Mouse (Mus musculus): ENCODE results near the gene Prc1.

Gene Prc1

GRCm38 (mm10) chr7:80294062-80294763 lies at the start of gene Prc1:
TSS of gene Prc1 (plus strand) at chr7:80294450.
- peak; percentile 95 for DNase-seq (ENCODE audit: low read depth)

DNA sequence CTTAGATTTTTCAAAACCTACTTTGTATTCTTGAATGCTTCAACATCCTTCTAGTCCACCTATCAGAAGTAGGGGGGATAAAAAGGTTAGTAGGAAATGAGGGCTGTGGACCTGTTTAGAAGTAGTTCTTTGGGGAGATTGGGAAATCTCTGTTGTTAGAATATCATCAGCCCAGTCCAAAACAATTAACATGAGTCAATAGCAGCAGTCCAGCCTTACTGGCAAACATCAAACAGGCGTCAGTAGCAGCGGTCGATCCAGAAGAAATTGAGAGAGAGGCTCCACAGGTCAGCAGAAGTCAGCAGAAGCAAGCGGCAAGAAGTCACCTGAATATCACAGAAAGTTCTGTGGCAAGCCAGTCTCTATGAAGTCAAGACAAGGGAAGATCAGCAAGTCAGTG lies 49.4 kb upstream of the Prc1 start:
- DNase-seq (ENCODE audit: low read depth) = no peak

- DNase-seq (ENCODE audit: low read depth) = peak; percentile 93
These were observed 48.0 kb upstream of the Prc1 start, which contains the start of gene Ttll13 for GRCm38 (mm10) chr7:80246148-80246721. TSS of gene Ttll13 (plus strand) at chr7:80246376.

- no peak for DNase-seq (ENCODE audit: low read depth)
These were observed 47.4 kb upstream of the Prc1 start for GRCm38 (mm10) chr7:80246859-80247258.

DNA sequence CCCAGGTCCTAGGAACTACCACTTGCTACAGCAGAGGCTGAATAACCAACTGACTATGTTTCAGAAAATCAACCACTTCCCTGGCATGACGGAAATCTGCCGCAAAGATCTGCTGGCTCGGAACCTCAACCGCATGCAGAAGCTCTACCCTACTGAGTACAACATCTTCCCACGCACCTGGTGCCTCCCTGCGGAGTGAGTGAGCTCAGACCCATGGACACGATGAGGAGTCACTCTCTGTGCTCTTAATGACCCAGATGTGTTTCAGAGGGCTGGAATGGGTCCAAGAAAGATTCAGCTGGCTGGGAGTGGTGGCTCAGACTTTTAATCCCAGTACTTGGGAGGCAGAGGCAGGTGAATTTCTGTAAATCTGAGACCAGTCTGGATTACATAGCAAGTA lies 41.8 kb upstream of the Prc1 start:
- no peak for DNase-seq (ENCODE audit: low read depth)

GRCm38 (mm10) chr7:80252886-80253285 lies 41.4 kb upstream of the Prc1 start:
- DNase-seq (ENCODE audit: low read depth) = no peak

GRCm38 (mm10) chr7:80255981-80256380 lies 38.3 kb upstream of the Prc1 start:
- no peak for DNase-seq (ENCODE audit: low read depth)

DNA sequence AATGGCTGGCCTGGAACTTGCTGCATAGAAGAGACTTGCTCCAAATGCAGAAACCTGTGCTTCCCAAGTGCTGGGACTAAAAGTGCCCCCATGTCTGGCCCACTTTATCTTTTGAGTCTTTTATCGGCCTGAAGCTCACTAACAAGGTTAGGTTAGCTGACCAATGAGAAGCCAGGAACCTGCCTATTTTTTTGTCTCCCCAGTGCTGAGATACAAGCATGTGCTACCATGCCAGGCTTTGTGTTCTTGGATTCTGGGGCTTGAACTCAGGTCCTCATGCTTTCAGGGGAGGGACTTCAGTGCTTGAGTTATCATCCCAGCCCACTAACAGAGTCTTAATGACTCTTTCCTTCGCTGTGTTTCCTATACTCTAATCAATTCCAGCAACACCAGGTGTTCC lies 36.5 kb upstream of the Prc1 start:
- no peak for DNase-seq (ENCODE audit: low read depth)

DNA sequence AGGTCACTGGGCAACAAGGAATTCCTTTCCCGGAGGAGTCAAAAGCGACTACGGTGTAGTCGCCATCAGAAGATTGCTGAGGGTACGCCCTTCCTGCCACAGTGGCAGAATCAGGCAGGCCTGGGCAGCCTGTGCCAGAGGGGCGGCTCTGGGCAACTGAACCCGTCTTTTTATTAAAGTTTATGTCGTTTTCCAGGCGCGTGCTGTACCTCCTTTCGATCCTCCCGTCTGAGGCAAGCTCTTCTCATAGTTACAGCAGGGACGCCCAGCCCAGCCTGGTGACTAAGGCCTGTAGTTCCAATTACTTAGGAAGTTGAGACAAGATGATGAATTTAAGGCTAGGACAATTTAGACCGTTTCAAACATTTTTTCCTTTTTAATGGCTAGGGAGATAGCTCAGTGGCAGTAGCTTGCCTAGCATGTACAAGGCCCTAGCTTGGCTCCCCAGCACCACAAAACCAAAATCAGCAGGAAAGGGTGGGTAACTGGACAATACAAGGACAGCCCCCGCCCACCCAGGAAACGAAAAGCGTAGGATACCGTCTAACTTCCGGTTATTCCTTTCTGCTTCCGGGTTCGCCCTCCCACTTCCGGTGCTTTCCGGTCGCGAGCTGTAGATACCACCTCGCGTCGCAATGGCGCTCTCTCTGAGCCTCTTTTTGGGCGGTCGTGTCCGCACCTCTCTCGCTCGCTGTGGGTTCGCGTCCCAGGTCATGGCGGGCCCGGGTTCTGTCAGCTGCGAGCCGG lies 33.5 kb upstream of the Prc1 start, which contains the start of gene Ngrn:
Gene Ngrn (plus strand): TSS at position 591 of the 747 bp plus-strand sequence.
- peak; percentile 70 for DNase-seq (ENCODE audit: low read depth)

- no peak for DNase-seq (ENCODE audit: low read depth)
These were observed 32.8 kb upstream of the Prc1 start for GRCm38 (mm10) chr7:80261372-80261990.

- DNase-seq (ENCODE audit: low read depth) = no peak
These were observed 29.6 kb upstream of the Prc1 start for GRCm38 (mm10) chr7:80264606-80265005.

GRCm38 (mm10) chr7:80267764-80268163 lies 26.5 kb upstream of the Prc1 start:
- DNase-seq (ENCODE audit: low read depth) = no peak

DNA sequence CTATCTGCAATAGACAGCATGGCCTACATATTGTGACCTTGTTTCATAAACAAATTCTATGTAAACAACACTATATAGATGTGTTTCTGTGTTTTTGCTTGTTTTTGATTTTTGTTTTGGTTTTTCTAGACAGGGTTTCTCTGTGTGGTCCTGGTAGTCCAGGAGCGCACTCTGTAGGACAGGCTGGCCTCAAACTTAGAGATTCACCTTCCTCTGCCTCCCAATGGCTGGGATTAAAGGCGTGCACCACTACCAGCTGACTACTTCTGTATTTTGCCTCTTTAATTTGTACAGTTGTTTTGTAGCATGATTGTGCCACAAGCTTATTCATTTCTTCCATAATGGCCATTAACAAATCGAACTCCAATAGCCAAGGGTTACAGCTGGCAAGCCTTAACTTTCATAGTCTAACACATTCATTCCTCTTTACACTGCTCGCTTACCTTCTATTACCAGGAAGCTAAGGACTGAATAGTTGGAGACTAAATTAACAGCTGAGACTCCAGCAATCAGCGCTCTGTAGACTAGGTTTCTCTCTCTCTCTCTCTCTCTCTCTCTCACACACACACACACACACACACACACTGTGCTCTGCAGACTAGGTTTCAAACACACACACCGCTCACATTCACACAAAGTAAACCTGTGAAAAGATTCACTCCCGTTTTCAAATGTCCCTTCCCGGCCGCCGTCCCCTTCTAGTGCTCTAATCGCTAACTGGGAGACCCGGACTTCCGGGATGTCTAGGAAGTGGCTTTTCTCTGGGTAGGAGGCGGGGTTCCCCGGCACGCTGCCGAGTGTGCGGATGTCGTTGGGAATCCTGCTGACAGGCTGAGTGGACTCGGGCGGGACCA lies 25.1 kb upstream of the Prc1 start, which contains the start of gene Vps33b:
Gene Vps33b (plus strand): TSS at position 753 of the 854 bp plus-strand sequence.
- DNase-seq (ENCODE audit: low read depth) = peak; percentile 62

- DNase-seq (ENCODE audit: low read depth) = no peak
These were observed 24.4 kb upstream of the Prc1 start for GRCm38 (mm10) chr7:80269751-80270255.

GRCm38 (mm10) chr7:80273456-80273855 lies 20.8 kb upstream of the Prc1 start:
- DNase-seq (ENCODE audit: low read depth) = no peak

- DNase-seq (ENCODE audit: low read depth) = no peak
These were observed 17.9 kb upstream of the Prc1 start for GRCm38 (mm10) chr7:80276374-80276773.

- DNase-seq (ENCODE audit: low read depth) = no peak
These were observed 14.2 kb upstream of the Prc1 start for GRCm38 (mm10) chr7:80280032-80280431.

GRCm38 (mm10) chr7:80280998-80281397 lies 13.3 kb upstream of the Prc1 start:
- no peak for DNase-seq (ENCODE audit: low read depth)

GRCm38 (mm10) chr7:80281646-80282045 lies 12.6 kb upstream of the Prc1 start:
- no peak for DNase-seq (ENCODE audit: low read depth)

DNA sequence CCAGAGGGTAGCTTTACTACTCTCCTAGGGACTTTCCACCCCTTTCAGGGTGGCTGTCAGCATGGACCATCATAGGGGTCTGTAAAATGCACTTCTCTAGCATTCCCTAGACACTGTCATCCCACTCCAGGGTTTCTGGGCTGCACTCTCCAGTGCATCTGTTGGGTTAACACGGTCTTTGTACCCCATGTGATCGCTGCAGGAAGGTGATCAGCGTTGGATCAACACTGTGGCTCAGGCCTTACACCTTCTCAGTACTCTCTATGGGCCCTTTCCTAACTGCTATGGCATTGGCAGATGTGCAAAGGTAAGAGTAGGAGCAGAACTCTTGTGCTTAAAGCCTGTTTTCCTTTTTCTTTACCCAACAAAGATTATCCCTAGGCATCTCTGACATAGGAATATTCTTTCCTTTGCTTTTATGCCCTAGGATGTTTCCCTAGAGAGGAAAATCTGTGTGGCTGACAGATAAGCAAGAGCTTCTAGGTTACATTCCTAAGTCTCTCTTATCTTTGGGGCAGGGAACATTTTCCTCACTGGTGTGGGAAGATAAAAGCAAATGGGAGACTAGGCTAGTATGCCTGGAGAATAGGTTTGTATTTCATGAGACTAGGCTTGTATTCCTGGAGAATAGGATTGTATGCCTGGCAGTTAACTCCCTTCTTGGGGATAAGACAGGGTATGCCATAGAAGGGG lies 10.9 kb upstream of the Prc1 start:
- no peak for DNase-seq (ENCODE audit: low read depth)

DNA sequence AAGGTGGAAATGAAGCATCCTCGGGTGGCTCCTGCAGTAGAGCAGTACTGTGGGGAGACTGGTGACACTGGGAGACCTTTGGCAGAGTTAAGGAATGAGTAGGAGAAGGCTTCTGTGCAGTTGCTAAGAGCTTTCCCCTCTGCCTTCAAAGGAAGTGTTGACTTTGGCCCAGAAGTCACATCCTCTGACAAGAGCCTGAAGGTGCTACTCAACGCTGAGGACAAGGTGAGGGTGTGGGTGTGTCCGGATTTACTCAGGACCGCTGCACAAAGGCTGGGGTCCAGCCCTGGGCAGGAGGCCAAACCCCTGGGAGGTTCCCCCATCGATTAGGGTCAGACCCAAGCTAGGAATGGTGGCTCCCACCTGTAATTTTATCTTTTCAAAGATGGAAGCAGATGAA lies 9.9 kb upstream of the Prc1 start:
- DNase-seq (ENCODE audit: low read depth) = no peak
